Mouse (Mus musculus) megakaryocyte, embryonic 14.5 days (primary cell): ENCODE results near the gene Kank4.

ENCODE experiments used
- FLI1 ChIP-seq: IDR thresholded peaks from 2 replicates; pipeline ENCODE4 v1.6.1; 2012; ENCODE audit warnings: low read length, inconsistent platforms, mixed read lengths
- GATA1 ChIP-seq: IDR thresholded peaks from 3 replicates; pipeline ENCODE4 v1.6.1; 2012; ENCODE audit warnings: mixed read lengths, low read length, inconsistent platforms, borderline replicate concordance

GRCm38 (mm10) chr4:98717735-98718546 lies 99.4 kb downstream of the Kank4 start:
- TF ChIP-seq GATA1: no peak
- TF ChIP-seq FLI1: no peak
